Mouse (Mus musculus) E14TG2a.4 (cell line): ENCODE results near the gene Thoc6.
A peak's percentile ranks its signal among the peaks of the same experiment; 100 is the strongest.

ENCODE experiments used
- H3K27me3 ChIP-seq: 2 replicates; pipeline ENCODE4 v1.6.1; 2014; ENCODE audit warnings: low read length, control low read depth; ENCODE audit not compliant: insufficient read depth
- H3K36me3 ChIP-seq: 2 replicates; pipeline ENCODE4 v1.6.1; 2014; ENCODE audit warnings: low read length, control low read depth; ENCODE audit not compliant: insufficient read depth
- H3K4me1 ChIP-seq: replicated peaks from 2 replicates; pipeline ENCODE4 v1.6.1; 2014; ENCODE audit warnings: low read depth, low read length, control low read depth
- H3K4me3 ChIP-seq: replicated peaks from 2 replicates; pipeline ENCODE4 v1.5.1; 2014; ENCODE audit warnings: mild to moderate bottlenecking, low read length
- H3K9me3 ChIP-seq: 2 replicates; pipeline ENCODE4 v1.6.1; 2014; ENCODE audit warnings: low read length, control low read depth
- CTCF ChIP-seq: conservative IDR thresholded peaks from 2 replicates; pipeline ENCODE4 v1.5.1; 2014; ENCODE audit warnings: low read length
- NANOG ChIP-seq: IDR thresholded peaks from 2 replicates; pipeline ENCODE4 v1.6.1; 2014; ENCODE audit warnings: borderline replicate concordance, low read length, mixed read lengths
- POU5F1 ChIP-seq: IDR thresholded peaks from 2 replicates; pipeline ENCODE4 v1.6.1; 2014; ENCODE audit warnings: low read length, borderline replicate concordance

Gene Thoc6

GRCm38 (mm10) chr17:23672761-23673160 is 921 bp downstream of the Thoc6 start:
- TF ChIP-seq POU5F1 (no peak), NANOG (no peak), CTCF (no peak)
- Histone ChIP-seq H3K36me3 (peaks cover 50% of the 10 kb centered on the region), H3K9me3 (no peaks in the 10 kb centered on the region), H3K4me3 (peak overlapping the region; percentile 89), H3K4me1 (peaks cover 91% of the 10 kb centered on the region), H3K27me3 (peaks cover 11% of the 10 kb centered on the region)

- TF ChIP-seq NANOG: no peak
- TF ChIP-seq CTCF: no peak
- TF ChIP-seq POU5F1: no peak
- peaks cover 63% of the 10 kb centered on the region for H3K36me3 ChIP-seq
- H3K4me3 ChIP-seq: 0 out of 2 replicates have a peak overlapping the region, but pooled peaks have one; percentile 8
- peaks cover 11% of the 10 kb centered on the region for H3K27me3 ChIP-seq
- no peaks in the 10 kb centered on the region for H3K9me3 ChIP-seq
- peaks cover 94% of the 10 kb centered on the region for H3K4me1 ChIP-seq
Observed at GRCm38 (mm10) chr17:23671519-23671918, 2.2 kb downstream of the Thoc6 start.

- Histone ChIP-seq H3K36me3 (peaks cover 72% of the 10 kb centered on the region), H3K27me3 (peaks cover 7% of the 10 kb centered on the region), H3K4me3 (peak overlapping the region; percentile 33; the same call in 1 of the 2 replicates), H3K4me1 (peaks cover 94% of the 10 kb centered on the region), H3K9me3 (no peaks in the 10 kb centered on the region)
- TF ChIP-seq CTCF: 0 out of 2 replicates have a peak, but pooled peaks have one; percentile 12
- no peak for TF ChIP-seq NANOG
- TF ChIP-seq POU5F1: no peak
Observed at GRCm38 (mm10) chr17:23670516-23671074, 3.1 kb downstream of the Thoc6 start.

GRCm38 (mm10) chr17:23665511-23665910 is 8.2 kb downstream of the Thoc6 start:
- no peaks in the 10 kb centered on the region for H3K9me3 ChIP-seq
- TF ChIP-seq NANOG (no peak), POU5F1 (no peak), CTCF (no peak)
- H3K4me1 ChIP-seq: peaks cover 79% of the 10 kb centered on the region
- H3K36me3 ChIP-seq: peaks cover 53% of the 10 kb centered on the region
- peaks cover 35% of the 10 kb centered on the region for H3K27me3 ChIP-seq
- H3K4me3 ChIP-seq: peak overlapping the region; percentile 32; the same call in 1 of the 2 replicates

- H3K4me1 ChIP-seq: peaks cover 72% of the 10 kb centered on the region
- H3K27me3 ChIP-seq: peaks cover 41% of the 10 kb centered on the region
- no peak for TF ChIP-seq POU5F1
- no peak for TF ChIP-seq NANOG
- peak; percentile 91 for TF ChIP-seq CTCF
- H3K4me3 ChIP-seq: no peak overlapping the region
- H3K36me3 ChIP-seq: peaks cover 43% of the 10 kb centered on the region
- no peaks in the 10 kb centered on the region for H3K9me3 ChIP-seq
Observed at GRCm38 (mm10) chr17:23664556-23665021, 9.1 kb downstream of the Thoc6 start.

GRCm38 (mm10) chr17:23661526-23661925 is 12.2 kb downstream of the Thoc6 start:
- Histone ChIP-seq H3K4me3 (peak overlapping the region; percentile 8; the same call in 1 of the 2 replicates), H3K27me3 (peaks cover 52% of the 10 kb centered on the region), H3K4me1 (peaks cover 42% of the 10 kb centered on the region), H3K9me3 (no peaks in the 10 kb centered on the region), H3K36me3 (peaks cover 13% of the 10 kb centered on the region)
- TF ChIP-seq CTCF (peak; percentile 88), POU5F1 (no peak)

- Histone ChIP-seq H3K36me3 (peaks cover 6% of the 10 kb centered on the region; the same call in 1 of the 2 replicates), H3K4me3 (peak overlapping the region; percentile 81), H3K27me3 (peaks cover 54% of the 10 kb centered on the region), H3K4me1 (peaks cover 35% of the 10 kb centered on the region), H3K9me3 (no peaks in the 10 kb centered on the region)
- TF ChIP-seq NANOG (no peak), CTCF (no peak), POU5F1 (no peak)
Observed at GRCm38 (mm10) chr17:23660876-23661200, 12.8 kb downstream of the Thoc6 start.

GRCm38 (mm10) chr17:23660117-23660875 is 13.4 kb downstream of the Thoc6 start, which contains the start of gene Bicdl2:
Bicdl2 (plus strand) TSS chr17:23660506.
- peaks cover 54% of the 10 kb centered on the region for H3K27me3 ChIP-seq
- H3K4me1 ChIP-seq: peaks cover 29% of the 10 kb centered on the region
- 0 out of 2 replicates have a peak, but pooled peaks cover under 1% of the 10 kb centered on the region for H3K36me3 ChIP-seq
- no peak for TF ChIP-seq NANOG
- TF ChIP-seq CTCF: peak; percentile 87
- H3K4me3 ChIP-seq: peak within 1 kb of the TSS; percentile 81
- H3K9me3 ChIP-seq: no peaks in the 10 kb centered on the region

- no peaks in the 10 kb centered on the region for H3K36me3 ChIP-seq
- H3K27me3 ChIP-seq: peaks cover 54% of the 10 kb centered on the region
- H3K4me3 ChIP-seq: no peak overlapping the region
- TF ChIP-seq NANOG (no peak), POU5F1 (no peak), CTCF (no peak)
- H3K4me1 ChIP-seq: peaks cover 18% of the 10 kb centered on the region
- no peaks in the 10 kb centered on the region for H3K9me3 ChIP-seq
Observed at GRCm38 (mm10) chr17:23658450-23658849, 15.2 kb downstream of the Thoc6 start.
